Mouse (Mus musculus): ENCODE results near the gene Bsn.

Bsn gene

GRCm38 (mm10) chr9:108150486-108150885 lies 39.7 kb downstream of the Bsn start:
- no peak for DNase-seq (ENCODE audit: extremely low read depth, low read depth)

GRCm38 (mm10) chr9:108149817-108150216 lies 40.4 kb downstream of the Bsn start:
- DNase-seq (ENCODE audit: extremely low read depth, low read depth), result no peak

- DNase-seq (ENCODE audit: extremely low read depth, low read depth), result no peak
These were observed 42.6 kb downstream of the Bsn start for GRCm38 (mm10) chr9:108147606-108148005.

DNA sequence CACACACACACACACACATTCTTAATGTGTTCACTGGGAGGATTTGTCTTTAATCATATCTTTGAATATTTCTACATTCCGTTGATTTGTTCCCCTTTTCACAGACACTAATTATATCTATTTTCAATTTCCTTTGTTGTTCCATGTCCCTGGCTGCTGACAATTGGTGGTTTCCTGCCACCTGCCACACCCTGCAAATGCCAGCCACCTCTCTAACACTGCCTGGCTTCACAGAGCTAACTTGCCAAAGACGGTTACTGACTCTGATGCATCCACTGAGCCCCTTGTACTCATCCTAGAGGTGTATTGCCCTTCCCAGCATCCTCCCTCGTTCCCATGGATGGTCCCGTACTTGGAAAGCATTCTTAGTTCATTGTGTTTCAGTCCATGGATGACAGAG lies 43.7 kb downstream of the Bsn start:
- DNase-seq (ENCODE audit: extremely low read depth, low read depth), result peak; percentile 38

DNA sequence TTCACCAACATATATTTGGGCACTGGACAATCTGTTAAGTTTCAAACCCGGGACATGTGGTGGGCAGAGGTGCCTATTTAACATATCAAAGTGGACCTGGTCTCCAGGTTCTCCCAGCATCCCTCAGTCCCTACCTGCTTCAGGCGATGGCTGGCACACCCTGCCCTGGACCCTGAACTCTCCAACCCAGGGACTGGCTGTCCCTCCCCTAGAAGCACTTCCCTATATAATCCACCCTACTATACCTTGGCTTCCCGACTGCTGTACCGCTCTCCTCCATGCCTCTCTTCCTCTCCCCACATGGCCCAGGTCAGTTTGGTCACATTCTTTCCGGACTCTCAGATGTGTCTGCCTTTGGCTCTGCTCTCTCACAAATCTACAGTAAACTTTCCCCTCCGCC lies 44.4 kb downstream of the Bsn start:
- DNase-seq (ENCODE audit: extremely low read depth, low read depth), result no peak

GRCm38 (mm10) chr9:108144371-108145270 lies 45.6 kb downstream of the Bsn start:
- no peak for DNase-seq (ENCODE audit: extremely low read depth, low read depth)

- no peak for DNase-seq (ENCODE audit: extremely low read depth, low read depth)
These were observed 46.7 kb downstream of the Bsn start for GRCm38 (mm10) chr9:108143470-108143869.

DNA sequence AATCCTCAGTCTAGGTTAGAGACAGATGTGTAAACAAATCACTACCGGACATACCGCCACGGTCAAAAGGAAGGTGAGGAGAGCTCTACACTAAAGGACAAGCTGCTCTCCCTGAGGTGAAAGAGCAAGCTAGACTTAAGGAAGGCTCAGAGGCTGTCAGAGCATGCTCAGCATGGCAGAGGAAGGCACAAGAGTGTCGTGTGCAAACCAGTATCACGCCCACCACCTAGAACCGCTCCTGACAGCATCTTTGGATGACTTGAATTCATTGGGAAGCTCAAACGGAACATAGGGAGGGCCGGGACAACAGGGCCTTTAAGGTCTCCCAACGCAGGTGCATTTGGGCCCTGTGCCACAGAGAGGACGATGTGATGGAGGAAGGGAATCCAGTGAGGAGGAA lies 48.8 kb downstream of the Bsn start:
- no peak for DNase-seq (ENCODE audit: extremely low read depth, low read depth)

DNA sequence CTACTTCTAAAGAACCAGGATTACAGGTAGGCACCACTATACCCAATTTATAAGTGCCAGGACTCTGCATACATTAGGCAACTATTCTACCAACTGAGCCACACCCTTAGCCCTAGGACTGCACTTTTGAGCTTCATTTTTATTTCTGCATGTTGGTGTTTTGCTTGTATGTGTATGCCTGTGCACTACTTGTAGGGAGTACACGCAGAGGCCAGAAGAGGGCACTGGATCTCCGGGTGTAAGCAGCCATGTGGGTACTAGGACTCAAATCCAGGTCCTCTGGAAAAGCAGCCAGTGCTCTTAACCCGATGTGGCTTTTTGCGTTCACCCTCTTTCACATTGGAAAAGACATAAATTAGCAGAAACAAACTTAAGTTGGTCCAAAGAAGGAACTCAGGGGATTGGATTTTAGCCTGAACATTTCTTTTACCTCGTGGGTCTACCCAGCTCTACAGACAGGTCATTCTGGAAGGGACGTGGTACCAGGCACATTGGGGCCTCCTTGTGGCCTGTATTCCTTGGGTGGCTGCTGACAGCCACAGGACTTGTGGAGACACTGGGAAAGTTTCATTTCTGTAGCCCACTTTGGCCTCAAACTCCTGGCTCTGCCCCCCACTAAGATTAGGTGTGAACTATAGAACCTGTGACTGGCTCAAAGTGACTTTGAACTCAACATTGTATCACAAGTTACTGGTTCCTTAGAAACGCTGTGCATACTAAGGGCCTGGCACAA lies 50.1 kb downstream of the Bsn start:
- DNase-seq (ENCODE audit: extremely low read depth, low read depth), result no peak

DNA sequence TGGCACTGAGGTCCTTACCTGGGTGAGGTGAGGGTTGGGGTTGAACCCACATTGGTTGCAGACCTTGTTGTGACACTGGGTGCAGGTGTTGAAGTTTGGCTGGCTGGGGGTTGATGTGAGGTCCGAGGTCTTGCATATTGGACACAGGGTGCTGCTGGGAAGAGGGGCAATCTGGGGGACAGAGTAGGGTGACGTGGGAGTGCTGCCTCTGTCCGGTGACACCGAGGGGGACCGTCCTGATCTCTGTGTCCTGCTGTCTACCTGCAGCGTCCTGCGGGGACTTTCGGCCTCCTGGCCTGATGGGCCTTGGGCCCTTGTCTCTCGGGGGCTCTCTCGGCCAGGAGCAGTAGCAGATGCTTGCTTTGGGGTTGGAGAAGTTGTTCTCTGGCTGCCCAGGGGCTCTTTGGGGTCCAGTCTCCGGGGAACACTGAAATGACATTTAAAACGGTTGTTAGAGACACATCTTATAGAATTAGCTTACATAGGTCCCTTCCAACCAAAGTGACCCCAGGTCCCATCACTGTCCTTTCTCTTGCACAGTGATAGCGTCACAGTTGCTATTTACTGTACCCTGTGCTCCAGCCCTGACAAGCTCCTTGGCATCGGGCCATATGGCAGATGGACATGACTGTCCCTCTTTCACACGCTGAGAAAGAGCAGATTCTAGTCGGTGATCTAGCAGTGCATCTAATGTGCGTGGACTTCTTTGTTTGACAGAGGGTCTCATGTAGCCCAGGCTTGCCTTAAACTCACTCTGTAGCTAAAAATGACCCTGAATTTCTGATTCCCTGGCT lies 50.8 kb downstream of the Bsn start:
- no peak for DNase-seq (ENCODE audit: extremely low read depth, low read depth)

DNA sequence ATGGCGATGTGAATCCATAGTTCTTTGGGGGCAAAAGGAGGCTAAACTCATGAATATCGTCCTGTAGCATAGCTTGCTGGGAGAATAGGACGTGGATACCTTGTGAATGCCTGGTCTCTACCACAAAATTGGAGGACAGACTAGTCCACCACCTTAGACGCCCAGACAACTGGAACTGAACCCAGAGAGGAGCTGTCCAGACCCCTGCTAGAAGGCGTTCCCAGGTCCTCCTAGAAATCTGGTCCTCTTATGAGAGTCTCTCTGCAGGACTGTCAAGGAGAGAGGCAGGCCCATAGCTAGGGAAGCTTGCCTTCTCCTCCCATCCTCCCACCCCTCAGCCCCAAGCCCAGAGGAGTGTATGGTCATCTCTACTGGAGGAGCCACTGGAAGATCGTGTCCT lies 52.1 kb downstream of the Bsn start:
- DNase-seq (ENCODE audit: extremely low read depth, low read depth), result no peak

- no peak for DNase-seq (ENCODE audit: extremely low read depth, low read depth)
These were observed 52.7 kb downstream of the Bsn start for GRCm38 (mm10) chr9:108137523-108137922.

GRCm38 (mm10) chr9:108136930-108137462 lies 53.2 kb downstream of the Bsn start:
- no peak for DNase-seq (ENCODE audit: extremely low read depth, low read depth)

DNA sequence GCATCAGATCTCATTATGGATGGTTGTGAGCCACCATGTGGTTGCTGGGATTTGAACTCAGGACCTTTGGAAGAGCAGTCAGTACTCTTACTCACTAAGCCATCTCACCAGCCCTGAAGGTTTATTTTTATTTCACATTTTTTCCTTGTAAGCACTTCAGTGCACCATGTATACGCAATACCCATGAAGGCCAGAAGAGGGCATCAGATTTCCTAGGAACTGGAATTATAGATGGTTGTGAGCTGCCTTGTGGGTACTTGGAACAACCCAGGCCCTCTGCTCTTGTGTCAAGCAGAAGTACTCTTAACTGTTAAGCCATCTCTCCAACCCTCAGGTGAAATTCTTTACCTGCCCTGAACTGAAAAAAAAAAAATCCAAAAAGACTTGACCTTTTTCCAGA lies 54.0 kb downstream of the Bsn start:
- peak; percentile 59 for DNase-seq (ENCODE audit: extremely low read depth, low read depth)

DNA sequence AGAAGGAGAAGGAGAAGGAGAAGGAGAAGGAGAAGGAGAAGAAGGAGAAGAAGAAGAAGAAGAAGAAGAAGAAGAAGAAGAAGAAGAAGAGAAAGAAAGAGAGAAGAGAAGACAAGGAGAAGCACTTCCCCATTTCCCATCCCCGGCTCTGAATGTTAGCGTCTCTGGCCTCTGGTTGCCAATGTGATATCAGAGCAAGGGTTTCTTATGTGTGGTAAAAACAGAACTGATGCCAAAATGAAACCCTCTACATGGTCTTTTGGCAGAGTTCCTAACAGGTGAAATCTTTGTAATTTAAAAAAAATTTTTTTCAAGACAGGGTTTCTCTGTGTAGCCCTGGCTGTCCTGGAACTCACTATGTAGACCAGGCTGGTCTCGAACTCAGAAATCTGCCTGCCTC lies 54.5 kb downstream of the Bsn start:
- peak; percentile 39 for DNase-seq (ENCODE audit: extremely low read depth, low read depth)

DNA sequence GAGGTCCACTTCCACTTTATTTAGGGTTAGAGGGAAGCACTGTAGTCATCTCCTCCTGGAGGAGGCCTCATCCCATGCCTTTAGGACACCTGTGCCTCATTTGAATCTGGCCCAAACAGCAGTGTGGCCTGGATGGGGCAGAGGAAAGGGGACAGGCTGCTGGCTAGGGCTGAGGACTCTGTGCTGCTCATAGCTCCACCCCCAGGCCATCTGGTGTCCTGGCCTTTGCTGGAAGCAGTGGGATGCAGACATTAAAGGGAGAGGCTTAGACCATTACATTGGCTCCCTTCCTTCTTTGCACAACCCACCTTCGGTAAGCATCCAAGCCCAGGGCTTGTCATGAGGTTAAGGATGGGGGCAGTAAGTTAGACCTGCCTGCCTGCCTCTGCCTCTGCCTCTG lies 56.7 kb downstream of the Bsn start:
- DNase-seq (ENCODE audit: extremely low read depth, low read depth), result no peak

- no peak for DNase-seq (ENCODE audit: extremely low read depth, low read depth)
These were observed 57.8 kb downstream of the Bsn start for GRCm38 (mm10) chr9:108132373-108132772.

DNA sequence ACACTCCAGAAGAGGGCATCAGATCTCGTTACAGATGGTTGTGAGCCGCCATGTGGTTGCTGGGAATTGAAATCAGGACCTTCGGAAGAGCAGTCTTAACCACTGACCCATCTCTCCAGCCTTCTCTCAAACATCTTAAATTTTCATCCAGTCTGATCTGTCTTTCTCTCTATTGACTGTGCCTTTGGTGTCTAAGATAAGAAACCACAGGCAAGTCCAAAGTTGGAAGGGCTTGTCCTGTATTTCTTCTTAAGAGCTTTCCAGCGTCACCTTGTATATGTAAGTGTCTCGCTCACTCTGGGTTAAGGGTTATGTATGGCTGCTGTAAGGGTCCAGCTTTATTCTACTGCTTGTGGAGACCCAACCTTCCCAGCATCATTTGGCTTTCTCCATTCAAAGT lies 58.7 kb downstream of the Bsn start:
- no peak for DNase-seq (ENCODE audit: extremely low read depth, low read depth)

DNA sequence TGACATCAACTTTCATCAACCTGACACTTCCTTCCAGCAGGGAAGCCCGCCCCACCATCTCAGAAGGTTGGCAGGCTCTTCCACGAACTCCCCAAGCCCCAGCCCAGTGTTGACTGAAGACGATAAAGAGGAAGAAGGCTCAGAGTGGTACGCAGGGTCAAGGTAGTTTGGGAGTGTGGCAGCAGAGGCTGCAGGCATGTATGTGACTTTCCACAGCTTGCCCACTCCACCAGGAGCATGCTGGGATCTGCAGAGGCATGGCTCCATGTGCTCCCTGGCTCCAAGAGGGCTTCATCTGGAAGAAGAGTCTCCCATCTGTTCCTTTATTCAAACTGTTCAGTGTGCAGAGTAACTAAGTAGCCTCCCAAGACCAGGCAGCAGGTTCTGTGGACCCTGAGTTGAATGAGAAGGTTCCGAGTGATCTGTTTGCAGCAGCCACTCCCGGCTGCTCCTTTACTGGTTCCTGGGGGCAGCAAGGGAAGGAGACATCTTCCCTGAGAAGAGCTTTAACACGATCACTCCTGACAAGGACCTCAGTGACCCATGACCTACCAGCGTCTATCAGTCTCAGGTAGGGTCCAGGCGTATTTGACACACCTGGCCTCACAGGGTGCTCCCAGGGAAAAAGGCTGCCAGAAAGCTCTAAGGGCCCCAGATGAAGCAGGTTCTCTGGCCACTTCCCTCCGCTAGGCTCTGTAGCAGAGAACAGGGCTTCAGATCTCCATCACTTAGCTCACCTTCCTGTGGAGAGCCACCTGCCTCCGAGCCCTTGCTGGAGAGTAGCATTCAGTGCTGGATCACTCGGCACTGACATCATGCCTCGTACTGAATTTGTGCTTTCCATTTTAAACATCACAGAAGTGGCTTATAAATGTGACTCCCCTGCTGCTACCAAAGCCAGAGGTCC lies 60.9 kb downstream of the Bsn start:
- no peak for DNase-seq (ENCODE audit: extremely low read depth, low read depth)

GRCm38 (mm10) chr9:108128248-108128647 lies 61.9 kb downstream of the Bsn start:
- DNase-seq (ENCODE audit: extremely low read depth, low read depth), result no peak

Data from MEL-GATA-1-ER (cell line).